Mouse (Mus musculus): Measurements from ENCODE around the gene Gstp1.
"Not testable (repeated sequence)": the region's sequence is repeated elsewhere in the genome, so short reads cannot be mapped to it uniquely, and the experiment has no call there.

The Gstp1 gene

DNA sequence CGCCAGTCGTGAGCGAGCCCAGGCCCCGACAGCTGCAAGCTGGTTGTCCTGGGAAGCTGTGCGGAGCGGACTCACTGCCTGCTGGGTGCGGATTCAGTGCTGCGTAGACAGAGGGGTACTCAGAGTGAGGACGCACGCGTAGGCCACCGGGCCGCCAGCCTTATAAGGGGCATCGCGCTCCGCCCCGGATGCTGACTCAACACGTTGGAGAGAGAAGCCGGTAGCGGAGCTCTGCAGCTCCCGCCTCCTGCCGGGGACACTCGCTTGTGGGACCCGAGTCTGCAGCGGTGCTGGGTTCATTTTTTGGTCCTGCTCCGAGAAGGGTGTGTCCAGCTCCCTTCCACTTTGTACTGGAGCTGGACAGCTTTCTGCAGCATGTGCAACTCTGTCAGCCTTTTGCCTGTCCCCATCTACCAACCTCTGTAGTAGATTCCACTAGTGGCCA is at the start of gene Gstp1:
Gene Gstp1, minus strand, starts transcription at position 198 of the 445 bp plus-strand sequence.
- peak; percentile 80 to 86 for DNase-seq

DNA sequence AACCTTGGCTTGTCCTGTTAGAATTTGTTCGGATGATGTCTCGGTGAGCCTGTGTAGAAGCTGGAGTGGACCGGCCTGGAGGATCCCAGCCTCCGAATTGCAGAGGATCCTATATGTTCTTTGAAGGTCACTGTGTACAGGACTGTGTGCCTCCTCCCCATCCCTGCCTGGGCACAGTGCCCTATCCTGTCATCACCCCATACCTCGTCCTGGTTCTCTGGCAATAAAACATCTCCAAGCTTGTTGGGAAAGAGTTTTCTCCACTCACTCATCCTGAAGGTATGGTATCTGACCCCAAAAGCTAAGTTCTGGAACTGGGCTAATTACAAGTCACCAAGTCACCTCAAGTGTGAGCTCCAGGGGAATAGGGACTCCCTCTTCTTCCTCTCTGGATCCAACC is 49.3 kb upstream of the Gstp1 start:
- DNase-seq: peak in 1 of 2 experiments; percentile 28

DNA sequence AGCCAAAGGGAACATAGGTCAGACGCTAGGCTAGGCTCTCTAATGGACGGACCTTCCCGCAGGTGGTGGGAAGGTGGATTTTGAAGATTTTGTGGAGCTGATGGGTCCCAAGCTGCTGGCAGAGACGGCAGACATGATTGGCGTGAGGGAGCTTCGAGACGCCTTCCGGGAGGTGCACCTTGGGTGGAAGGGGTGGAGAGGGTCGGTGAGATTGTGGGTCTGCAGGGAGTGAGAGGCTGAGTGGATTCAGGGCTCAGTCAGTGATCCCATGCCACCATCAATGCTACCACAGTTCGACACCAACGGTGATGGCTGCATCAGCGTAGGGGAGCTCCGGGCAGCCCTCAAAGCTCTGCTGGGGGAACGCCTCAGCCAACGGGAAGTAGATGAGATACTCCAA is 48.4 kb upstream of the Gstp1 start:
- no peak for DNase-seq

DNA sequence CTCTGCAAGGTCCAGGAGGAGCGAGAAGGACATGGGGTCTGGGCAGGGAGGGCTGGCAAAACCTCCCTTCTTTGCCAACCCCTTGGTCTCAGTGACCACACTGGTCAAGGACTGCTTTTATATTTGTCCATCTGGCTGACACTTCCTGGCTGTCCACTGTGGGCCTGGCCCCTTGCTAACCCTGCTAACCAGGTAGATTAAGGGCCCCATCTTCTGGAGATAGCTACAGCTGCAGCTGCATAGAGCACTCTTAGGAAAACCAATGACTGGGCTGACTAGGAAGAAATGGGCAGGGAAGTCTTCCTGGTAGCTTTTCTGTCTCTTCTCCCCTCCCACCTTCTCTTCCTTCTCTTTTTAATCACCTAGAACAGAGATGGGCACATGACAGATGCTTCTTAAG is 47.2 kb upstream of the Gstp1 start:
- DNase-seq: peak in 1 of 2 experiments; percentile 41

DNA sequence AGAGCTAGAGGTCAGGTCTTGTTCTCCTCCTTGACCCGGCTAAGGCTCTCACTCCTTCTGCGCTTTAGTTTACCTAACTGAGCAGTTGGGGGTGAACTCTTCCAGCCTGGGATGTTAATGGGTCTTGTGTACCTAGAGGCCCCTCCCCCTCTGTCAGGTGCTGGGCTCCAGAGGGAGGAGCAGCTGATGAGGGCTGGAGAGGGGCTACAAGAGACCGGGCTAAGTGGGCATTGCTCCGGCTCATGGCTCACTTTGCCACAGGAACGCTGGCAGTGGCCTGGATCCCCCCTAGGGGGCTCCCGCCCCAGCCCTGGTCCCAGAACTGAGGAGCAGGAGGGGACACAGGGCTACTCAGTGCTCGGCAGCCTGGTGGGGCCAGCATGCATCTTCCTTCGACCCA is 46.0 kb upstream of the Gstp1 start:
- DNase-seq: peak; percentile 29 to 36

DNA sequence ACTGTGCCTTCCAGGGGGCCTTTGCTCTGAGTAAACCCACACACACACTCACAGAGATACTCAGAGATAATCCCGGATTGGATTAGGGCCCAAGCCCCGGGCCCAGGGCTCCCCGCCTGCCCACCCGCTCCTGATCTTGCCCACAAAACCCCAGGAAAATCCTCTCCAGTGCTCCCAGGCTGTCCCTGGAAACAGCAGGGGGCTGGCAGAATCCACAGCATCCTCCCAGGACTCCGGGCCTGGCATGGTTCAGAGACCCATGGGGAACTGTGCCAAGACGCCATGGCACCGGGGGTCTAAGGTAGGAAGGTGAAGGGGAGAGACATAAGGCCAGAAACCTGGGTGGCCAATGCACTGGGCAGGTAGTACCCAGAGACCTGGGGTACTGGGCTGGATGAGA is 45.5 kb upstream of the Gstp1 start:
- peak in 1 of 2 experiments; percentile 46 for DNase-seq

DNA sequence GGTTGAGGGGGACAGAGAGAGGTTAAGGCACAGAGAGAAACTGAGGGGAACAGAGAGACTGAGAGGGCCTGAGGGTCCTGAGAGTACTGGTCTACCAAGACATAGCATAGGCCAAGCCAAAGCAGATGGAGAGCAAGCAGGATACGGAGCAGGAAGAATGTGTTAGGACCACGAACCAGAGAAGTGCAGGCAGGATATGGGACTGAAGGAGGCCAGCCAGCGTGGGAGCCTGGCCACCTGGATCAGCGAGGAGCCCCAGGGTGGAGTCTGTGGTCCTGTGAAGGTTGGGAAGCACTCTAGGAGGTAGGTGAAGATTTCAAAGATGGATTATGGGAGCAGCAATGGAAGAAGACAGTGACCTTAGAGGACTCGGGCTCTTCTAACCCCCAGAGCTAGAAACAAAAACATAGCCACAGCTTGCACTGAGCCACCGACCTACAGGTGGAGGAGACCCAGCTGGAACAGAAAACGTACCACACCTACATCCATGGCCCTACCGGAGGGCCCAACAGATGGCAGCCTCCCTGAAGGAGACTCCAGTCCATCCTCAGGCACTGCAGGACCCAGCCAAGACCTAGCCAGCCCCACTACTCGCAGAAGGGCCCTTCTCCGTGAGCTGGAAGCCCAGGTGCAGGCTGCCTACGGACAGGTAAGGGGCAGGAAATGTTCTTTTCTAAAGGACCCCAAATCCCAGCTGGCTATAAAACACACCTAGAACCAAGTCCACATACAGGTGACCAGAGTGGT is 44.6 kb upstream of the Gstp1 start:
- peak; percentile 58 to 65 for DNase-seq

DNA sequence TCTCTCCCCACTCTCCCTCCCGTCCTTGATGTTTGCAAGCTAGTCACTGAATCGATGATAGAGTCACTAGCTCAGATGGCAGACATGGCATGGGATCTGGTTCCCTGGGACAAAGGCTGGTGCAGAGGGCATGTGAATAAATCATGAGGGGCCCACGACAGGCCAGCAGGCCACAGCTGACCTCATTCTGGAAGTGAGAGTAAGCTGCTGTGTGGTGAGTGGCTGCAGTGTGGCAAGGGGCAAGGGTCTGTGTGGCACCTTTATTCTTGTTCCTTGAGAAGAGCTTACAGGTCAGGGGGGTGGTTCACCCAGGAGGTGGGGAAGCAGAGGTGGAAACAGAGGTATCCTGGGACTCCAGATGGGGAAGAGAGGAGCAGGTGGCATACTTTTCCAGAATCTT is 43.6 kb upstream of the Gstp1 start, which contains the start of gene Cabp2:
Gene Cabp2, plus strand, starts transcription at position 185 of the 400 bp plus-strand sequence.
- peak in 1 of 2 experiments; percentile 24 for DNase-seq

DNA sequence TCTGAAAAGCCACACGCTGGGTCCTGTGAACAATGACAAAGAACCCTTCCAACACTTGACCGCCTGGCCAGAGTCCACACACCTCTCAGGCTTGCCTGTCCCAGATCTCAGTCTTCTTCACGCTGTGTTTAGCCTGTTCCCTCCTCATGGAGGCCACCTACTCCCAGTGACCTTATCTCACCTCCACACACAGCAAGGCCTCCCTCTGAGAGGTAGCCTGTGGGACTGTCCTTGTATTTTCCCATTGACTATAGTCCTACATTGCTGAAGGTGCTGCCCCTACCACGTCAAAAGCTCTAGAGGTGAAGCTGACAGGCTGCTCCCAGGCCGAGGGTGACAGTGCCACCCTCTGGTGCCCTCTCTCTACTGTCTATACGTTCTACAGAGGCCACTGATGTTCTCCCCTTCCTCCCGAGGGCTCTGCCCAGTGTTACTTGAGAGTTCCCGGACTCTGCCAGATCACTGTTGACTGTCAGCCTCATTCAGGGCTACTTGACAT is 42.8 kb upstream of the Gstp1 start:
- DNase-seq: peak; percentile 87 to 91

DNA sequence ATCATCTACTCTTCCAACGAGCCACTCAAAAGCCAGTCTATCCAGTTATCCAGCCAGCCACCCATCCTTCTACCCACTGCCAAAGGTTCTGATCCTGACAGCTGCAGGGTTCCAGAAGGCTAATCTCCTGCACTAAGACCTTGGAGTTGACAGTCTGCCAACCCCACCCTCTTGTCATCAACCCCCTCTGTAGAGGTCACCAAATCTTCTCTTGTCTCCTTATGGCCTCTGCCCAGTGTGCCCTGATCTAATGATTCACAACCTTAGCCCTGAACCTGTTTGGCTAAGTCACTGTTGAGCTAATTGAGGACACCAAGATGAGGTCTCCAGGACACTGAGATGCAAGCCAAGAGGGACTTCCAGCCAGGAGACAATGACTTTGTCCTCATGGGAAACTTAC is 41.8 kb upstream of the Gstp1 start:
- DNase-seq: peak; percentile 29 to 36

DNA sequence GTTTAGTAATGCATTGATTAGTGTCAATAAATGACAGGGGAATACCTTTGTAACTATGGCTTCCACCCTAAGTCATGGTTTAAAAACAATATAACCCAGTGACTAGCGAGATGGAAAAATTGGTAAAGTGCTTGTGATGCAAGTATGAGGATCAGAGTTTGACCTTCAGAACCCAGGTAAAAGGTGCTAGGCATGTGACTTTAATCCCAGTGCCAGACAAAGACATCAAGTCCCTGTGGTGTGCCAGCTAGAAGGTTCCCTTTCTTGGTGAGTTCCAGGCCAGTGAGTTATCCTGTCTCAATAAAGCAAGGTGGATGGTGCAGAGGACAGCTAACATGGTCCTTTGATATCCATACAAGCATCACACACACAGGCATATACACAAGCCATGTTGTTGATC is 37.7 kb upstream of the Gstp1 start:
- DNase-seq: no peak

DNA sequence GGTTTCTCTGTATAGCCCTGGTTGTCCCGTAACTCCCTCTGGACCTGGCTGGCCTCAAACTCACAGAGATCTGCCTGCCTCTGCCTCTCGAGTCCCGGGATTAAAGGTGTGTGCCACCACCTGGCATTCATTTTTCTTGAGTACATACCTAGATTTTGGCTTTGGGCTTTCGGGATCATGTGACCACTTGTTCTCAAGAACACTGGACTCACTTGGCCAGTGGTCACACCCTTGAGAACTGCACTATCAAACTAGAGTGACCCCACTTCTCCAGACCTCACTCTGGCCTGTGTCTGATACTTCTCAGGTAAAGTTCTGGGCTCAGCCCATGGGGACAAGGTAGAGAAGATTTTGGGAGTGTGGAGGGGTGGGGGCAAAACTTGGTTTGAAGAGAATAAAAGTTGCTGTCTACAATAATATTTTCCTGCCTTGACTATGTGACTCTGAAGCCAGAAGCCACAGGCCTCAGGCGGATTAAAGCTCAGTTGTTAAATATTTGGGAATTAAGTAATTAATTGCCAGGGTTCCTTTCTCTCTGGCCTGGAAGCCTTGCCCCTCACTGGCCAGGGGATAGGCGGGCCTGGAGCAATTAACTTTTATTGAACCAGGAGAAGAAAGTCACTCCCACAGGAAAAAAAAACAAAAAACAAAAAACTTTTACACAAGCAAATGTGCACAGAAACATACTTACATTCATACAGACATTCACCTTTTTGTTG is 35.1 kb upstream of the Gstp1 start:
- DNase-seq: no peak

DNA sequence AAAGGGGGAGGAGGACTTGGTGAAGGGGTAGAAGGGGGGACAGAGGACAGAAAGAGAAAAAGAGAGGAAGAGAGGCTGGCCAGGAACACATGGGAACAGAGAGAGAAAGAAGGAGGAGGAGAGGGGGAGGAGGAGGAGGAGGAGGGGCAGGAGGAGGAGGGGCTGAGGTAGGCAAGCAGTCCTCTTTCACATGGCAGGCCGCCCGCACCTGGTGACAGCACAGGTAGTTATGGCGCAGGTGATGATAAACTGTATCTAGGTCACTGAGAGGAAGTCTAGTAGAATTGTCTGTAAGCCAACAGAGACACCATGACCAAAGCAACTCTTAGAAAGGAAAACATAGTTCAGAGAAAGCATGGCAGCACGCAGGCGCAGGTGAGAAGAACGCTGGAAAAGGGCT is 33.6 kb upstream of the Gstp1 start:
- DNase-seq: peak in 1 of 2 experiments; percentile 62

DNA sequence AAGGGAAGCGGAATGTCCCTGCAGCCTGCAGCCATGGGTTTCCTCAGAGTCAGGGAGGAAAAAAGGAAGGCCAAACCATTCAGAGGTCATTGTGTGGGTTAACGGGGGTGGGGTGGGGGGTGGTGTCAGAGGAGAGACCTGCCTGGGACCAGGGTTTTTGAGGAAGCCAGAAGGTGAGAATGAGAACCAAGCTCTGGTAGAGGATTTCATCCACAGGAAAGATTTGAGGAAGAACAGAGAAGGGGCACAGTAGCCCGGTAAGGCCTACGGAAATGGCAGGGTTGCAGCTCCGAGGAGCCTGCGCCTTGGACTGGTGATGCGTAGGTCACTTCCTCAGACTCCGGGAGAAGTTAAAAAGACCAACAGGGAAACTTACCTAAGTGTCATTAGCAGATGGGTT is 33.0 kb upstream of the Gstp1 start:
- no peak for DNase-seq

DNA sequence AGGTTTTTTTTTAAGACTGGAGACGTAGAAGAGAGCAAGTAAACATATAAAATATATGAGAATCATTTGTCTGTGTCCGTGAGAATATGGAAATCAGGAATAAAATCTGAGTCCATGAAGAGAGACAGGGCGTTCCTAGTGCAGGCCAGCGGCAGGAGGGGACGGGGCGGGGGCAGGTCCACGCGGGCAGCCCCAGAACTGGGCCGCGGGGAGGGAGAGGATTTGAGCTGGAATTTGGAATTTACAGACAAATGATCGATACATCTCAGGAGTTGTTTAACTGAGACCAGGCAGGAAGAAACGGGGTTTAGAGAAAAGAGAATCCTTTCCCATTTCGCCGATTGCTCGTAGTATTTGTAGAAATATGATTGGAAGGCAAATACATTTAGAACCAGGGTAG is 32.5 kb upstream of the Gstp1 start:
- no peak for DNase-seq

DNA sequence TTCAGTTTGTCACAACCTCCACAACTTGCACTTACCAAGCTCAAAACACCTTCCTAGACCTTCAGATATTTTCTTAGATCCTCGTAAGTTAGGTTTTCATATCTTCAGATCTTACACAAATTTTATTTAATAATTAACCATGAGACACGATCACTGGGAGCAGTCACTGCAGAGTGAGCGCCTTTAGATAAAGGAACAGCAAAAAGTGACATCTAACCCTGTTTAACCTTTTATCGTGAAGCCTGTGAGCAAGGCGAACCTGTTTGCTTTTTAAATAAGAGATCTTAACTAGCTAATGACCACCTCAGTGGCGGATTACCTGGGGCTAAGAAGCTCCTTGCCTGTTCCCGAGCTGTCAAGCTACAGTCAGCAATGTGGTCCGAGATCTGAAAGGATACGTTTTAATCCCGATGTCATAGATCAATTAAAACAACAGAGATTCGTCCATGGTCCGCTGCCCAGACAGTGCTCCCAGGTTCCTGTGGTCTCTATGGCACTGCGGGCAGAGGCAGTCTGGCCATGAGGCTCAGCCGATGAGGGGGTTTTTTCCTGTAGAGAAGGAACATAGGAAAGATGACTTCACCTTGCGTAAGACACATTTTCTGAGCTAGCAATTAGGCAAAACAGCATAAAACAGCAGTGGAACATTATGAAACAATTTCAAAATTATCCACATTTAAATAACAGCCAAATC is 31.1 kb upstream of the Gstp1 start:
- no peak for DNase-seq

DNA sequence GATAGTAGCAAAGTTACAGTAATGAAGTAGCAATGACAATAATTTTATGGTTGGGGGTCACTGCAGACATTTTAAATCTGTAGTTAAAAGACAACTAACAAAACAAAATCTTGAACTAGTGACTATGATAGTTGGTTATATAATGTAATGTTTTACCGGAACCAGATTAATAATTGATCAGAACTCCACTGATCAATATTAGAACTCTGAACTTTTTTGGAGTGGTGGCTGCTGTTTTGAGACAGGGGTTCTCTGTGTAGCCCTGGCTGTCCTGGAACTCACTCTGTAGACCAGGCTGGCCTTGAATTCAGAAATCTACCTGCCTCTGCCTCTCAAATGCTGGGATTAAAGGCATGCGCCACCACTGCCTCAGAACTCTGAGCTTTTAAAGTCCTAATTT is 30.5 kb upstream of the Gstp1 start:
- DNase-seq: not testable (repeated sequence)

DNA sequence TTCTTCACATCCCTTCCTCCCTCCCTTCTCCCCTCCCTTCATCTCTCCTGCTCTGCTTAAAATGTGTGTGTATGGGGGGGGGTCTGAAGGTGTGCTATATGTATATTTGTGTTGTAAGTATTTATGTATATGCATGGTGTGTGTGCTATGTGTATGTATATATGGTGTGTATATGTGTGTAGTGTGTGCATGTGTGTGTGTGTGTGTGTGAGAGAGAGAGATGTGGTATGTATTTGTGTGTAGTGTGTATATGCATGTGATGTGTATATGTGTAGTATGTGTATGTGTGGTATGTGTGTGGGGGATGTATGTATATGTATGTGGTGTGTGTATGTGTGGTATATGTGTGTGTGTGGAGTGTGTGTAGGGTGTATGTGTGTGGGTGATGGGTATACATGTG is 29.1 kb upstream of the Gstp1 start:
- DNase-seq: no peak

DNA sequence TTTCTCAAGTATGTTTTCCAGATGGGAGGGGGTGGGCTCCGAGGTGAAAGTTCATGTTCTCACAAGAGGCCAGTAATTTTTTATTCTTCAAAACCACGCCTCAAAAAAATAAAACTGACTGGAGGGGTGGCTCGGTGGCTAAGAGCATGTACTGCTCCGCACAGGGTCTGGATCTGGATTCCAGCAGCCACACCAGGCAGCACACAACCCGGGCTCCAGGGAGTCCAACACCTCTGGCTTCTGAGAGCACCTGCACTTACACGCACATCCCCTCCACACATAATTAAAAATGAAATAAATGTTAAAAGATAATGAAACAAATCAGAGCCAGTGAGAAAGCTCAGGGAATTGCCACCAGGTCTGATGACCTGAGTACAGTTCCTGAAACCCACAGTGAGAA is 28.5 kb upstream of the Gstp1 start:
- no peak for DNase-seq

DNA sequence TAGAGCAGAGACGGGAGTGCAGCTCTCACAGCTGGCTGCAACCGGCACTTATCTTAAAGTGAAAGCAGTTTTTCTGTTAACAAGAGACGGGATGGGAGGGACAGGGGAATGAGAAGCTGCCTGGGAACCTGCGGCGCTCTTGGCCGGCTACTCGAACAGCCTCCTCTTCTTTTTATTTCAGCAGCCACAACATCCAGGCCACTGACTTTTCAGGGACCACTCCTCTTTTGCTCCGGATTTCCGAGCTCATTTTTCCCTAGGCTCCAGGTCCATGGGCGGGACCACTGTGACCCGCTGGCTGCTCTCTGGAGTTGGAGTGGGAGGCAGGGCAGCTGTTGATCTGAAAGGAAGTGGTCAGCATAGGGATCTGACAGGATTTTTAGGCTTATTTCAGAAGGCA is 26.7 kb upstream of the Gstp1 start:
- not testable (repeated sequence) for DNase-seq

DNA sequence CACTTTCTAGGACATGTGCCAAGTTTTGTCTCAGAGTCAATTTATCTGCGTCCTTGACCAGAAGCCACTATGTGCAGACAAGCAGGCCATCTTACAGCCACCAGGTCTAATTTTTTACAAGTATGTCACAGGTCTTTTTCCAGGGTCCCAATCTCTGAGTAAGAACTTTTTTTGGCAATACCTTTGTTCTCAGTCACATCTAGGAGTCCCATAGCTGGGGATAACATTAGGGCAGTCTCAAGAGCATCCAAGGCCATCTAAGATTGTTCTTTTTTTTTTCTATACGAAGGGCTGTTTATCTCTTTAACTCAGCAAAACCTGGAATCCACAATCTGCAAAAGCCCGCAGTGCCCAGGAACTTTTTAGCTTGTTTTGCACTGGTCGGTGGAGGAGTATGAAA is 25.6 kb upstream of the Gstp1 start:
- DNase-seq: not testable (repeated sequence)

DNA sequence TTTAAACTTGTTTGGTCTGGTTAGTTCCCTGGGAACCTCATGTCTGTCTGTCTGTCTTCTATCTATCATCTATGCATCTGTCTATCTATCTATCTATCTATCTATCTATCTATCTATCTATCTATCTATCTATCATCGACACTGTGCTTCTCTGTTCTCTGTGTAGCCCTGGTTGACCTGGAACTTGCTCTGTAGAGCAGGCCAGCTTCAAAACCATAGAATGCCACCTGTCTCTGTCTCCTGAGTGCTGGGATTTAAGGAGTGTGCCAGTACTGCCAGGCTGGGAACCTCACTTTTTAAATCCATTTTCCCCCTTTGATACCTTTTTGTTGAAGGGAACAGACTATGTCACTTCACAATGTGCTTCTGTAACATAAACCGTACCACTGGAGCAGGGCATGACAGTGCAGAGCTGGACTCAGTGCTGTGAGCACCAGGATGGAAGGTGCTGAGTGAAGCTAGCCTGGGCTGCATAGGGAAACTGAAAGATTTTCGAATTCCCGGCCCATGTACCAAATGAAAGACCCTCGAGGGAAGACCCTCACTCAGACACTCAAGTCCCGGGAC is 23.2 kb upstream of the Gstp1 start:
- no peak for DNase-seq
